Mouse (Mus musculus) liver, adult 2 months (tissue): ENCODE measurements around the gene Tor4a. TPM values are rescaled to one million over a fixed set of nuclear protein-coding genes. Genes with fewer than 3 reads are reported as not detected.

Source experiments
- DNase-seq: peaks from one replicate; pipeline ENCODE4 v3.0.0-alpha.2; 2011; ENCODE audit warnings: low read depth, low spot score; ENCODE audit errors: extremely low read depth
- H3K27ac ChIP-seq: fragments of 200-500 bp; replicated peaks from 2 replicates; pipeline ENCODE4 v1.5.1; 2012; ENCODE audit warnings: low read depth, mild to moderate bottlenecking, control low read depth, inconsistent platforms, low read length; ENCODE audit not compliant: insufficient read depth
- H3K27me3 ChIP-seq: fragments of 200-500 bp; 2 replicates; pipeline ENCODE4 v1.6.1; 2012; ENCODE audit warnings: mild to moderate bottlenecking, moderate library complexity, low read length, inconsistent platforms; ENCODE audit not compliant: control insufficient read depth, insufficient read depth
- H3K36me3 ChIP-seq: fragments of 200-500 bp; 2 replicates; pipeline ENCODE4 v1.6.1; 2012; ENCODE audit warnings: low read length, inconsistent platforms; ENCODE audit not compliant: control insufficient read depth, insufficient read depth
- H3K4me1 ChIP-seq: fragments of 200-500 bp; 2 replicates; pipeline ENCODE4 v1.6.1; 2011; ENCODE audit warnings: low read length; ENCODE audit not compliant: control insufficient read depth, insufficient read depth
- H3K4me3 ChIP-seq: fragments of 200-500 bp; 2 replicates; pipeline ENCODE4 v1.5.1; 2011; ENCODE audit warnings: low read depth, mild to moderate bottlenecking, control low read depth, low read length, moderate library complexity; ENCODE audit not compliant: insufficient read depth
- H3K79me2 ChIP-seq: fragments of 200-500 bp; 2 replicates; pipeline ENCODE4 v1.6.1; 2012; ENCODE audit warnings: inconsistent platforms, mild to moderate bottlenecking, low read length, moderate library complexity; ENCODE audit not compliant: control insufficient read depth, insufficient read depth
- H3K9ac ChIP-seq: fragments of 200-500 bp; 2 replicates; pipeline ENCODE4 v1.6.1; 2012; ENCODE audit warnings: low read depth, mild to moderate bottlenecking, control low read depth, inconsistent platforms, low read length
- CTCF ChIP-seq: fragments of 200-500 bp; IDR thresholded peaks from 2 replicates; pipeline ENCODE4 v1.5.1; 2011; ENCODE audit warnings: low read depth, low read length, control low read depth
- POLR2A ChIP-seq: fragments of 200-500 bp; IDR thresholded peaks from 2 replicates; pipeline ENCODE4 v1.6.1; 2011; ENCODE audit warnings: low read length, control low read depth; ENCODE audit not compliant: insufficient read depth; ENCODE audit errors: extremely low read depth
- WGBS: fragments of 180-500 bp; shearing (Covaris S2); methylation state at CpG from one replicate; pipeline ENCODE4 v1.1.7; 2018; 5-methylcytosine and 5-hydroxymethylcytosine counted together
- polyA plus RNA-seq: library from polyadenylated mRNA; depleted of rRNA; stranded (reverse); fragments of >200 nt; gene quantifications from 2 replicates; pipeline ENCODE4 v1.2.3, GENCODE M21; 2012
- total RNA-seq: library from RNA; depleted of rRNA; stranded (reverse); fragments of >200 nt; gene quantifications from 2 replicates; pipeline ENCODE4 v1.2.3, GENCODE M21; 2014

Gene Tor4a
- total and polyA plus RNA-seq, 2 experiments, result 4.6 to 7.0 TPM

DNA sequence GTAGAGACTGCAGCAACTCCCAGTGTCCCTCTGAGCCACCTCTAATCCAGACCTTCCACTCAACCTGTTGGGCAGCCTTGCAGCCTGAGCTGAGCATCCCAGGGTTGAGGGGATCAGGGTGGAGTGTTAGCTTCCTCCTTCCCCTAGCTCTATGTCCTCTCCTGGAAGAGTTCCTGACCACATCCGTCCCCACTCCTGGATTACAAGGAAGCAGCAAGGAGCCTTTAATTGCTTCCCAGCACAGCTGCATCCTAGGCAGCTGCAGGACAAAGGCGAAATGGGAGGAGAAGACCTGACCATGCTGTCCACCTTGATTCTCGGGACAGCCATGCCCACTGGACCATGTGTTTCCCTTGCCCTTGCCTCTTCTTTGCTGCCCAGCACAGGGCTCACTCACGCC lies 19.6 kb downstream of the Tor4a start:
- DNase-seq, result no peak
- Histone ChIP-seq H3K27ac (peak overlapping the region; percentile 45), H3K9ac (no peak overlapping the region), H3K79me2 (no peaks in the 10 kb centered on the region), H3K4me3 (no peak overlapping the region), H3K27me3 (peaks cover 5% of the 10 kb centered on the region), H3K4me1 (no peaks in the 10 kb centered on the region), H3K36me3 (no peaks in the 10 kb centered on the region)
- 76% methylated on average over 4 of the region's 4 CpGs for WGBS
- TF ChIP-seq CTCF (no peak), POLR2A (no peak)

DNA sequence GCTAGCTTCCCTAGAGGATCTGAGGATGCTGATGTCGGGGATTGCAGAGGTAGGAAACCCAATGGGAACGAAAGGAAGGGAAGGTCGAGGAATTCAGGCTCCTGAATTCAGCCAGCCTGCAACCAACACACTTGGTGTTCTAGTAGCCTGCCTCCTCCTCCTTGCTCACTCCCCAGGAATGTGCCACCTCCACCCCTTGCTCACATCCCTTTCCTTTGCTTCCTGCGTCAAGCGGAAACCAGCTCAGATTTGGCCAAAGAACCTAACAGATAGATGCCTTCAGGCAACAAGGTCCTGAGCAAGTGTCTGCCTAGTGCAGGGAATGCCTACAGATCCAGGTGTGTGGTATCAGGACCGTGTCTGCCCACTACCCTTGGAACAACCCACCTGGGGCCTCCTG lies 20.1 kb downstream of the Tor4a start:
- WGBS, result 80% methylated on average over 6 of the region's 6 CpGs
- H3K9ac ChIP-seq, result no peak overlapping the region
- no peak for DNase-seq
- H3K4me3 ChIP-seq, result no peak overlapping the region
- H3K27ac ChIP-seq, result peak overlapping the region; percentile 45
- TF ChIP-seq POLR2A, result no peak
- no peak for TF ChIP-seq CTCF
- no peaks in the 10 kb centered on the region for H3K79me2 ChIP-seq
- no peaks in the 10 kb centered on the region for H3K4me1 ChIP-seq
- no peaks in the 10 kb centered on the region for H3K36me3 ChIP-seq
- H3K27me3 ChIP-seq, result peaks cover 5% of the 10 kb centered on the region

DNA sequence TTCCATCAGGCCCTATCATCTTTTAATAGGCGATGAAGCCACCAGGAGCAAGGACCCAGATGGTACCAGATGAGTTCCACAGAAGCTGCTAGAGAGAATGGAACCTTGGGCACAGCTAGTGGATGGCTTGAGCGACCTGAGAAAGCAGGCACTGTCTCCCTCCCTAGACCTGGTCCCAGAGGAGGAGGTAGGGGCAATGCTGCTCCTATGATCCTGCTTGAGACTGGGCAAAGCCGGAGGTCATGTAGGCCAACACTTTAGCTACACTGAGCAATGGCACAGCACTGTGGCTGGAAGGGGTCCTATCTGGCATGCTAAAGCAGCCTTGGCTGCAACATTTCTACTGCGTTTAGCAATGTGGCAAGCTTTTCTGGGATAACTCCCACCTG lies 21.0 kb downstream of the Tor4a start:
- no peaks in the 10 kb centered on the region for H3K4me1 ChIP-seq
- 93% methylated on average over 4 of the region's 4 CpGs for WGBS

DNA sequence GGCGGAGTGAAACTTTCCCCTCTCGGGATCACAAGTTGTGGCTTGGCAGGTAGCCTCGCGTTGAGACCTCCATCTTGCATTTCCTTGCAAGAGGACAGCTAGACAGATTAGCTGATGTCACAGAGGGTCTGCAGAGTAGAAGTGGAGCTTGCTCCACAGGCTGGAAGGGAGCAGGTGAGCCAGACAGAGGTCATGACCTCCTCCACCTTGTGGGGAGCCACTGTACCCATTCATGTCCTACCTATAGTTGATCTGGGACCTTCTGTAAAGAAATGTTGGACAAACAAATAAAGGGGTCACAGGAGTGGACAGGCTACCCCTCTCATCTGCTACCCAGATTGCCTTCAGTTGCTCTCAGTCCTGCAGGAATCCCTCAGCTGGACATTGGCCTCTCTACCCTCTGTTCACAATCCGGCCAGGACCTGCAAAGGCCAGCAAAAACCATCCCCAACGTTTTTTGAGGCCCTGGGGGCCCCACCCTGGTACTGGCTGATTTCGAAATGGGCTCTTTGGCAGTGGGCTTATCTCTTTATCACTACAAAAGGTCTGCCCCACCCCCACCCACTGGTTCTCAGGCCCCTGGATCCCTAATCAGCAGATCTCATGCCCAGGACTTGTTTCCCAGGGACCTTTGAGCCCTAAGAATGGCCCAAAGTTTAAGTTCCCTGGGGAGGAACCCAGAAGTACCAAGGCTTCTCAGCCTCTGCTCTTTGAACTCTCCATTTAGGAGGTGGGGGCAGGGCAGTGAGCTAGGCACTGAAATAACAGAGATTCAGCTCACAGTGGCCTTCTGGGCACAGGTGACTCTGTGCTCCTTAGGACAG lies 21.6 kb downstream of the Tor4a start:
- Histone ChIP-seq H3K27ac (no peak overlapping the region), H3K36me3 (no peaks in the 10 kb centered on the region), H3K9ac (no peak overlapping the region), H3K79me2 (no peaks in the 10 kb centered on the region), H3K4me1 (no peaks in the 10 kb centered on the region), H3K27me3 (no peaks in the 10 kb centered on the region), H3K4me3 (no peak overlapping the region)
- WGBS, result 47% methylated on average over 7 of the region's 7 CpGs
- no peak for TF ChIP-seq CTCF
- no peak for TF ChIP-seq POLR2A
- DNase-seq, result no peak

More for the DNA sequence above, 21.0 kb downstream of the Tor4a start:
- no peaks in the 10 kb centered on the region for H3K36me3 ChIP-seq
- H3K4me3 ChIP-seq, result no peak overlapping the region
- no peak for TF ChIP-seq POLR2A
- TF ChIP-seq CTCF, result no peak
- peaks cover under 1% of the 10 kb centered on the region for H3K27me3 ChIP-seq
- no peak for DNase-seq
- H3K9ac ChIP-seq, result no peak overlapping the region
- no peak overlapping the region for H3K27ac ChIP-seq
- H3K79me2 ChIP-seq, result no peaks in the 10 kb centered on the region

DNA sequence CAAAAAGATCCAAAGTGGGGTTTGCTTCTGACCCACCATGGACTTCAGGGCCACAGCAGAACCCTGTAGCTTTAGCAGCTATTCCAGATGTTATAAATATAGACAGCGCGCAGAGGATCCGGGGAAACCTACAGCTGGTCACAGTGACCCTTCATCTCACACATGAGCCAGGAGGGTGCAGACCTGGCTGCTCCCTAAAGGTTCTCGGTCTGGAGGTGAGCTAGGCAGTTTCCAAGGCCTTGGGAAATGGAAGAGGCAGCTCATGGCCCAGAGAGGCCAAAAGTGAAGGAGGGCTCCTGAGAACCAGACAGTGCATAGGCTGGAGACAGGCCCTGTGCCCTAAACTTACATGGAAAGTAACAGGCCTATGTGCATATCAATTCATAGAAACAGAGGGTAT lies 22.9 kb downstream of the Tor4a start:
- Histone ChIP-seq H3K4me1 (no peaks in the 10 kb centered on the region), H3K4me3 (no peak overlapping the region), H3K79me2 (no peaks in the 10 kb centered on the region), H3K27ac (no peak overlapping the region), H3K27me3 (no peaks in the 10 kb centered on the region), H3K36me3 (no peaks in the 10 kb centered on the region), H3K9ac (no peak overlapping the region)
- DNase-seq, result no peak
- WGBS, result 94% methylated on average over 4 of the region's 4 CpGs
- no peak for TF ChIP-seq POLR2A
- TF ChIP-seq CTCF, result no peak

DNA sequence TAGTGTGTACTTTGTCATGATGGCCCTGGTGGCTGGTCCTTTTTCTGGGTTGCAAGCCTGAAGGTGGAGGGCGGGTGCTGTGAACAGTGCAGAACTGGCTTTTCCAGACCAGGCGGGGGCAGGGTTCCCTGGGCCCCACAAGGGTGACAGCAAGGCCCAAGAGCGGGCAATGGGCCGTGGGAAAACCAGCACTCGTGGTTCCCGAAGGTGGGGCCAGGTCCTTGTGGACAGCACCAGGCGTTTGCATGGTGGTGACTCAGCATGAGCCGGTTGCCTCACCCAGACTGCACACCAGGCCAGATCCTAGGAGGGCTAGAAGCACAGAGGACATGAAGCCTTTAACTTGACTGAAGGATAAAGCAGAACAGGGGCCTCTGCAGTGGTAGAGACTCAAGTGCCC lies 24.1 kb downstream of the Tor4a start:
- WGBS, result 88% methylated on average over 8 of the region's 8 CpGs
- no peaks in the 10 kb centered on the region for H3K4me1 ChIP-seq
- no peak overlapping the region for H3K9ac ChIP-seq
- TF ChIP-seq CTCF (no peak), POLR2A (no peak)
- DNase-seq, result no peak
- H3K36me3 ChIP-seq, result no peaks in the 10 kb centered on the region
- H3K4me3 ChIP-seq, result no peak overlapping the region
- H3K79me2 ChIP-seq, result no peaks in the 10 kb centered on the region
- no peaks in the 10 kb centered on the region for H3K27me3 ChIP-seq
- no peak overlapping the region for H3K27ac ChIP-seq
